27 mouse cellular contexts compared by ENCODE assay signal in genomic region chr4:118535610-118536009, GRCm38 (mm10). TPM values are rescaled to one million over a fixed set of nuclear protein-coding genes. Genes with fewer than 3 reads are reported as not detected.
DNase-seq lines count a peak whose midpoint lies in the region; ATAC-seq and TF ChIP-seq lines count a peak whose summit lies in the region.
"Had no signal": no experiment of that assay in that cellular context is flagged by ENCODE, and none has a peak within 500 bp of the region (broad histone marks: within the 10 kb centered on the region; RNA-seq: fewer than 3 reads in every experiment).

No protein-coding gene starts in this region.

- TF ChIP-seq CTCF in kidney, adult 2 months (conservative IDR thresholded peaks at IDR 0.05; ENCODE audit: insufficient read depth, insufficient read length, low read depth, low read length) = no peak
- no peak for TF ChIP-seq CTCF in cerebellum, adult 2 months (IDR thresholded peaks at IDR 0.05; ENCODE audit: borderline replicate concordance, insufficient read depth, low read depth, low read length)

- H3K4me2 ChIP-seq in kidney, embryonic 14.5 days (replicated peaks; ENCODE audit: low read depth, low read length) = no peak overlapping the region
- H3K4me2 ChIP-seq in kidney, embryonic 16.5 days (replicated peaks; ENCODE audit: low read depth, low read length) = no peak overlapping the region
- no peak overlapping the region for H3K4me2 ChIP-seq in forebrain, embryonic 13.5 days
- H3K4me2 ChIP-seq: embryonic facial prominence, embryonic 15.5 days; heart, embryonic 12.5 days; hindbrain, embryonic 14.5 days had no signal

- no peaks in the 10 kb centered on the region for H3K27me3 ChIP-seq in kidney, adult 2 months (replicated peaks; ENCODE audit: control insufficient read depth, insufficient read depth, low read length)
- H3K27me3 ChIP-seq in kidney, embryonic 14.5 days (ENCODE audit: control insufficient read depth, insufficient read depth, low read length) = no peaks in the 10 kb centered on the region
- H3K27me3 ChIP-seq in kidney, embryonic 16.5 days (ENCODE audit: insufficient read depth, low read length) = no peaks in the 10 kb centered on the region
- no peaks in the 10 kb centered on the region for H3K27me3 ChIP-seq in cerebellum, adult 2 months (ENCODE audit: control insufficient read depth, insufficient read depth, low read length)
- no peaks in the 10 kb centered on the region for H3K27me3 ChIP-seq in forebrain, embryonic 13.5 days
- H3K27me3 ChIP-seq: embryonic facial prominence, embryonic 15.5 days had no signal

- DNase-seq in kidney, adult 2 months = peak; percentile 81
- DNase-seq in kidney, postnatal 25 days = peak; percentile 54 to 79
- no peak for DNase-seq in cerebellum, adult 2 months
- no peak for DNase-seq in gastrocnemius, postnatal 36 days
- DNase-seq: adrenal gland, adult 2 months; adrenal gland, postnatal 25 days; cerebellum, adult 8-10 months; cerebellum, postnatal 14 days; embryo, embryonic 11 days; gastrocnemius, postnatal 14 days had no signal

- no peak for ATAC-seq in kidney, embryonic 14.5 days (ENCODE audit: low FRiP score, low TSS enrichment)
- ATAC-seq in kidney, embryonic 16.5 days (ENCODE audit: low FRiP score, low TSS enrichment) = peak; percentile 49; the same call in 1 of the 2 replicates
- ATAC-seq in forebrain, embryonic 13.5 days = no peak
- ATAC-seq: forebrain, embryonic 16.5 days had no signal

- no peak for TF ChIP-seq POLR2A in kidney, adult 2 months (IDR thresholded peaks at IDR 0.05; ENCODE audit: low read depth, low read length)
- no peak for TF ChIP-seq POLR2A in cerebellum, adult 2 months (IDR thresholded peaks at IDR 0.05; ENCODE audit: borderline replicate concordance, insufficient read depth, low read length)

- no peak overlapping the region for H3K4me3 ChIP-seq in kidney, adult 2 months (ENCODE audit: insufficient read depth, low read depth, low read length)
- H3K4me3 ChIP-seq in kidney, embryonic 14.5 days (ENCODE audit: low read length) = no peak overlapping the region
- no peak overlapping the region for H3K4me3 ChIP-seq in kidney, embryonic 16.5 days (ENCODE audit: low read length)
- no peak overlapping the region for H3K4me3 ChIP-seq in cerebellum, adult 2 months (replicated peaks; ENCODE audit: insufficient read depth, low read depth, low read length)
- no peak overlapping the region for H3K4me3 ChIP-seq in forebrain, embryonic 13.5 days
- H3K4me3 ChIP-seq: embryonic facial prominence, embryonic 15.5 days; erythroblast, embryonic 14.5 days; forebrain, embryonic 10.5 days; heart, embryonic 12.5 days; hindbrain, embryonic 10.5 days had no signal

- intact Hi-C loops in gastrocnemius, postnatal 36 days (cut with DNase I) = no loop called here

- 69% methylated on average over 6 of the region's 6 CpGs for WGBS in kidney, adult 2 months
- WGBS in kidney, embryonic 14.5 days = 69% methylated on average over 6 of the region's 6 CpGs
- WGBS in kidney, embryonic 16.5 days = 68% methylated on average over 6 of the region's 6 CpGs
- WGBS in cerebellum, adult 2 months = 80% methylated on average over 6 of the region's 6 CpGs
- 77% methylated on average over 6 of the region's 6 CpGs for WGBS in forebrain, embryonic 13.5 days

- H3K4me1 ChIP-seq in kidney, adult 2 months (ENCODE audit: control insufficient read depth, insufficient read depth, low read length) = peaks cover 34% of the 10 kb centered on the region
- H3K4me1 ChIP-seq in kidney, embryonic 14.5 days (ENCODE audit: control insufficient read depth, insufficient read depth, low read length) = peaks cover 8% of the 10 kb centered on the region
- peaks cover 21% of the 10 kb centered on the region for H3K4me1 ChIP-seq in kidney, embryonic 16.5 days (ENCODE audit: insufficient read depth, low read length)
- no peaks in the 10 kb centered on the region; the same call in 1 of the 2 replicates for H3K4me1 ChIP-seq in cerebellum, adult 2 months (ENCODE audit: control insufficient read depth, insufficient read depth, low read length)
- H3K4me1 ChIP-seq in forebrain, embryonic 13.5 days = no peaks in the 10 kb centered on the region
- H3K4me1 ChIP-seq: embryonic facial prominence, embryonic 15.5 days; heart, embryonic 12.5 days had no signal

- H3K36me3 ChIP-seq in kidney, adult 2 months (ENCODE audit: control insufficient read depth, insufficient read depth, low read length) = no peaks in the 10 kb centered on the region
- no peaks in the 10 kb centered on the region for H3K36me3 ChIP-seq in kidney, embryonic 14.5 days (ENCODE audit: control insufficient read depth, insufficient read depth, low read length)
- H3K36me3 ChIP-seq in kidney, embryonic 16.5 days (ENCODE audit: insufficient read depth, low read length) = no peaks in the 10 kb centered on the region
- H3K36me3 ChIP-seq in forebrain, embryonic 13.5 days (ENCODE audit: poor library complexity, severe bottlenecking) = no peaks in the 10 kb centered on the region
- H3K36me3 ChIP-seq: embryonic facial prominence, embryonic 15.5 days; forebrain, embryonic 10.5 days; heart, embryonic 12.5 days; hindbrain, embryonic 10.5 days had no signal

- no peak overlapping the region for H3K9ac ChIP-seq in kidney, embryonic 14.5 days (ENCODE audit: low read depth, low read length)
- no peak overlapping the region for H3K9ac ChIP-seq in kidney, embryonic 16.5 days (replicated peaks; ENCODE audit: low read length)
- H3K9ac ChIP-seq in forebrain, embryonic 13.5 days = no peak overlapping the region
- H3K9ac ChIP-seq: embryonic facial prominence, embryonic 15.5 days; heart, embryonic 12.5 days; hindbrain, embryonic 14.5 days had no signal

- H3K9me3 ChIP-seq in kidney, embryonic 14.5 days (ENCODE audit: control insufficient read depth, low read length) = no peaks in the 10 kb centered on the region
- H3K9me3 ChIP-seq in kidney, embryonic 16.5 days (ENCODE audit: low read length) = no peaks in the 10 kb centered on the region
- no peaks in the 10 kb centered on the region for H3K9me3 ChIP-seq in forebrain, embryonic 13.5 days (replicated peaks)
- H3K9me3 ChIP-seq: embryonic facial prominence, embryonic 15.5 days; forebrain, embryonic 10.5 days; heart, embryonic 12.5 days; hindbrain, embryonic 10.5 days had no signal

- peak overlapping the region; percentile 48; the same call in 1 of the 2 replicates for H3K27ac ChIP-seq in kidney, adult 2 months (ENCODE audit: insufficient read depth, low read depth, low read length)
- no peak overlapping the region for H3K27ac ChIP-seq in kidney, embryonic 14.5 days (ENCODE audit: low read depth, low read length)
- peak overlapping the region; percentile 38; the same call in 1 of the 2 replicates for H3K27ac ChIP-seq in kidney, embryonic 16.5 days (ENCODE audit: low read length)
- H3K27ac ChIP-seq in cerebellum, adult 2 months (ENCODE audit: insufficient read depth, low read length) = no peak overlapping the region
- no peak overlapping the region for H3K27ac ChIP-seq in forebrain, embryonic 13.5 days
- H3K27ac ChIP-seq: embryonic facial prominence, embryonic 15.5 days; forebrain, embryonic 10.5 days; hindbrain, embryonic 10.5 days; hindbrain, embryonic 14.5 days had no signal

RNA-seq across cellular contexts. Expression of gene Tmem125, which starts 8.2 kb away (rescaled TPM):
- 30.3 and 44.7 TPM in 2 replicates for polyA plus RNA-seq in kidney, adult 2 months (2012; rRNA removed)
- 3.2 and 4.1 TPM in 2 replicates for polyA plus RNA-seq in kidney, embryonic 14.5 days (2014; fragmentation: Nextera tagmentation; extraction: Ambion mirVana)
- 8.0 and 8.9 TPM in 2 replicates for polyA plus RNA-seq in kidney, embryonic 16.5 days (2015; fragmentation: Nextera tagmentation; extraction: Ambion mirVana)
- 43.5 and 60.1 TPM in 2 replicates for polyA plus RNA-seq in cerebellum, adult 2 months (2012; rRNA removed)
- total RNA-seq in gastrocnemius, postnatal 36 days (2021) = not detected
- polyA plus RNA-seq in forebrain, embryonic 13.5 days (2015; fragmentation: Nextera tagmentation; extraction: Ambion mirVana) = not detected in 2 replicates
- total RNA-seq: adrenal gland, postnatal 25 days; gastrocnemius, adult 18-20 months; granulocyte monocyte progenitor cell, adult 5-6 weeks had no signal
- polyA plus RNA-seq: C2C12; erythroblast, embryonic 14.5 days; forebrain, embryonic 16.5 days; hindbrain, embryonic 14.5 days had no signal

RNA-seq across cellular contexts. Expression of gene 2610528J11Rik, which starts 8.8 kb away (rescaled TPM):
- 166 and 182 TPM in 2 replicates for polyA plus RNA-seq in kidney, adult 2 months (2012; rRNA removed)
- polyA plus RNA-seq in kidney, embryonic 14.5 days (2014; fragmentation: Nextera tagmentation; extraction: Ambion mirVana) = 15.5 and 15.6 TPM in 2 replicates
- 30.1 and 33.1 TPM in 2 replicates for polyA plus RNA-seq in kidney, embryonic 16.5 days (2015; fragmentation: Nextera tagmentation; extraction: Ambion mirVana)
- not detected in 2 replicates for polyA plus RNA-seq in cerebellum, adult 2 months (2012; rRNA removed)
- not detected for total RNA-seq in gastrocnemius, postnatal 36 days (2021)
- 0.18 TPM in 1 of 2 replicates, not detected in the other for polyA plus RNA-seq in forebrain, embryonic 13.5 days (2015; fragmentation: Nextera tagmentation; extraction: Ambion mirVana)
- total RNA-seq: adrenal gland, adult 2 months; adrenal gland, postnatal 25 days; common myeloid progenitor, adult 5-6 weeks; gastrocnemius, adult 18-20 months; gastrocnemius, postnatal 14 days; granulocyte monocyte progenitor cell, adult 5-6 weeks; heart, adult 8-10 months; heart, postnatal 25 days; MEL had no signal
- polyA plus RNA-seq: adrenal gland, adult 2 months; C2C12; forebrain, embryonic 16.5 days; hindbrain, embryonic 14.5 days had no signal

RNA-seq across cellular contexts. Expression of gene Tie1, which starts 45.7 kb away (rescaled TPM):
- polyA plus RNA-seq in kidney, adult 2 months (2012; rRNA removed) = 44.5 and 51.8 TPM in 2 replicates
- 24.6 and 30.4 TPM in 2 replicates for polyA plus RNA-seq in kidney, embryonic 14.5 days (2014; fragmentation: Nextera tagmentation; extraction: Ambion mirVana)
- polyA plus RNA-seq in kidney, embryonic 16.5 days (2015; fragmentation: Nextera tagmentation; extraction: Ambion mirVana) = 65.3 and 66.4 TPM in 2 replicates
- 10.7 and 12.8 TPM in 2 replicates for polyA plus RNA-seq in cerebellum, adult 2 months (2012; rRNA removed)
- total RNA-seq in gastrocnemius, postnatal 36 days (2021) = 10 to 100 TPM; 15.3 to 16.8 TPM
- polyA plus RNA-seq in forebrain, embryonic 13.5 days (2015; fragmentation: Nextera tagmentation; extraction: Ambion mirVana) = 11.6 and 11.9 TPM in 2 replicates
- total RNA-seq: MEL had no signal
- polyA plus RNA-seq: C2C12 had no signal

Comparison
In these comparisons a context has a peak if more than half of its experiments do, and no peak if none do; other contexts are left out.
1. H3K27ac ChIP-seq: peak in kidney, adult 2 months (single experiment) and kidney, embryonic 16.5 days (single experiment); none in kidney, embryonic 14.5 days (single experiment), cerebellum, adult 2 months (single experiment) and forebrain, embryonic 13.5 days (single experiment).
2. DNase-seq: peak in kidney, adult 2 months (single experiment) and kidney, postnatal 25 days (2 of 2); none in cerebellum, adult 2 months (0 of 2) and gastrocnemius, postnatal 36 days (0 of 2).
3. RNA of gene 2610528J11Rik, which starts 8.8 kb away (polyA plus RNA-seq): 166 to 182 TPM in kidney, adult 2 months, 30.1 to 33.1 TPM in kidney, embryonic 16.5 days and 15.5 to 15.6 TPM in kidney, embryonic 14.5 days; 0.18 TPM in forebrain, embryonic 13.5 days and not detected in cerebellum, adult 2 months; every median in the first group is over 10 times any median in the second.